Mouse (Mus musculus) central nervous system, embryonic 11.5 days (tissue): ENCODE results near the gene Stk31. TPM values are rescaled to one million over a fixed set of nuclear protein-coding genes. Genes with fewer than 3 reads are reported as not detected.

Source experiments
- polyA plus RNA-seq: library from polyadenylated mRNA; depleted of rRNA; stranded (reverse); fragments of >200 nt; gene quantifications from 2 replicates; pipeline ENCODE4 v1.2.3, GENCODE M21; 2012; rRNA removed

Gene Stk31
- 0.09 and 0.13 TPM in 2 replicates for polyA plus RNA-seq

GRCm38 (mm10) chr6:49395316-49395715 lies at the start of gene Stk31:
Stk31 (plus strand) TSS chr6:49395604.

GRCm38 (mm10) chr6:49367159-49368054 lies 28.0 kb upstream of the Stk31 start, which contains the start of gene Fam221a:
Fam221a (plus strand) TSS chr6:49367739.

Other genes with a start within 250 kb of the Stk31 start
- gene Igf2bp3, start 180.6 kb upstream of the Stk31 start, polyA plus RNA-seq: 56.0 and 61.3 TPM in 2 replicates
- gene Tra2a, start 131.6 kb upstream of the Stk31 start, polyA plus RNA-seq: 266 and 284 TPM in 2 replicates
- gene Ccdc126, start 76.3 kb upstream of the Stk31 start, polyA plus RNA-seq: 2.7 and 4.1 TPM in 2 replicates
- 7.7 and 8.9 TPM in 2 replicates for gene Fam221a, start 27.9 kb upstream of the Stk31 start, polyA plus RNA-seq